Mouse (Mus musculus) heart, embryonic 16.5 days (tissue): ENCODE results near the gene Lrrc8d. TPM values are rescaled to one million over a fixed set of nuclear protein-coding genes. Genes with fewer than 3 reads are reported as not detected.
A peak's percentile ranks its signal among the peaks of the same experiment; 100 is the strongest.

Experiments
- ATAC-seq: fragments of 200-750 bp; cut with Nextera tagmentation; replicated peaks from 2 replicates; pipeline ENCODE4 v1.8.0; 2017; ENCODE audit warnings: moderate number of reproducible peaks; ENCODE audit not compliant: insufficient read depth, low FRiP score; ENCODE audit errors: extremely low read depth
- H3K27ac ChIP-seq: fragments of 300-500 bp; sonication (generic); 2 replicates; pipeline ENCODE4 v1.5.1; 2014; ENCODE audit warnings: mild to moderate bottlenecking, low read length, control low read depth, moderate library complexity
- H3K27me3 ChIP-seq: fragments of 300-500 bp; sonication (generic); 2 replicates; pipeline ENCODE4 v1.6.1; 2014; ENCODE audit warnings: low read length, mixed read lengths; ENCODE audit not compliant: control insufficient read depth, insufficient read depth
- H3K36me3 ChIP-seq: fragments of 300-500 bp; sonication (generic); 2 replicates; pipeline ENCODE4 v1.6.1; 2014; ENCODE audit not compliant: control insufficient read depth, insufficient read depth
- H3K4me1 ChIP-seq: fragments of 300-500 bp; sonication (generic); 2 replicates; pipeline ENCODE4 v1.6.1; 2014; ENCODE audit warnings: low read length, mixed read lengths; ENCODE audit not compliant: control insufficient read depth, insufficient read depth
- H3K4me2 ChIP-seq: fragments of 300-500 bp; sonication (generic); 2 replicates; pipeline ENCODE4 v1.6.1; 2014; ENCODE audit warnings: low read depth, mild to moderate bottlenecking, control low read depth, low read length
- H3K4me3 ChIP-seq: fragments of 300-500 bp; sonication (generic); 2 replicates; pipeline ENCODE4 v1.5.1; 2014; ENCODE audit warnings: mild to moderate bottlenecking, control low read depth, low read length
- H3K9ac ChIP-seq: fragments of 300-500 bp; sonication (generic); 2 replicates; pipeline ENCODE4 v1.6.1; 2014; ENCODE audit warnings: low read length, control low read depth
- H3K9me3 ChIP-seq: fragments of 300-500 bp; sonication (generic); replicated peaks from 2 replicates; pipeline ENCODE4 v1.6.1; 2016; ENCODE audit warnings: low read length; ENCODE audit not compliant: control insufficient read depth
- WGBS: fragments of 180-500 bp; shearing (Covaris S2); extraction: QIAGEN DNeasy Blood & Tissue Kit; methylation state at CpG from one replicate; pipeline ENCODE4 v1.1.7; 2014; 5-methylcytosine and 5-hydroxymethylcytosine counted together
- polyA plus RNA-seq: library from polyadenylated mRNA; unstranded; fragments of >200 nt; fragmentation: Nextera tagmentation; extraction: Ambion mirVana; gene quantifications from 2 replicates; pipeline ENCODE4 v1.2.1, GENCODE M21; 2015

Gene Lrrc8d
- polyA plus RNA-seq, result 8.3 and 9.6 TPM in 2 replicates

- Histone ChIP-seq H3K9me3 (no peaks in the 10 kb centered on the region), H3K36me3 (no peaks in the 10 kb centered on the region), H3K9ac (peak within 1 kb of the TSS; percentile 94), H3K27ac (peak within 1 kb of the TSS; percentile 87), H3K27me3 (no peaks in the 10 kb centered on the region), H3K4me1 (peaks cover 17% of the 10 kb centered on the region), H3K4me2 (peak within 1 kb of the TSS; percentile 93), H3K4me3 (peak within 1 kb of the TSS; percentile 89)
- 2% methylated on average over 59 of the region's 60 CpGs for WGBS
- ATAC-seq, result peak; percentile 88
These were observed at the start of gene Lrrc8d for GRCm38 (mm10) chr5:105699141-105700069. Lrrc8d (plus strand) TSS chr5:105699969.

GRCm38 (mm10) chr5:105650728-105651479 is 48.9 kb upstream of the Lrrc8d start:
- no peak for ATAC-seq
- Histone ChIP-seq H3K27ac (0 out of 2 replicates have a peak overlapping the region, but pooled peaks have one; percentile 30), H3K4me3 (peak overlapping the region; percentile 16; the same call in 1 of the 2 replicates), H3K9me3 (no peaks in the 10 kb centered on the region), H3K4me2 (peak overlapping the region; percentile 35), H3K9ac (no peak overlapping the region), H3K4me1 (peaks cover 9% of the 10 kb centered on the region), H3K36me3 (no peaks in the 10 kb centered on the region), H3K27me3 (no peaks in the 10 kb centered on the region)
- WGBS, result 76% methylated on average over 8 of the region's 8 CpGs

DNA sequence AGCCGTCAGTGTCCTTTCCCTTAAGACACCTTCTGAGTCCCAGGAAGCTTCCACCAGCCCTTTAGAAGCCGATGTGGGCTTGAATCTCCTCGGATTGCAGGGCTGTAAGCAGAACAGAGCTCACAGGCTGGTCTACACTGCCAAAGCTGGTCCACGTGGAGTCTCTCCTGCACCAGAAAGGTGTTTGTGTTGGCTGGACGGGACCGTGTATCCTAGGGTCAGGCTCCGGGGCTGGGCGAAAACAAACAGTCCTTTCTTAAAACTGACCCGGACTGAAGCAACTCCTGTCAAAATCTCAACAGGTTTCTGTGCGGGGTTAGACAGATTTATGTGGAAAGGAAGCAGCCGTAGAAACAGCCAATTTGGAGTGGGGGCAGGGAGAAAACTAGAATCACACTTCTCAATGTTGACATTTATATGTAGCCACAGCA is 48.2 kb upstream of the Lrrc8d start:
- no peaks in the 10 kb centered on the region for H3K9me3 ChIP-seq
- H3K4me2 ChIP-seq, result peak overlapping the region; percentile 35
- peaks cover 9% of the 10 kb centered on the region for H3K4me1 ChIP-seq
- H3K27ac ChIP-seq, result peak overlapping the region; percentile 30; the same call in 1 of the 2 replicates
- peak overlapping the region; percentile 16 for H3K4me3 ChIP-seq
- H3K9ac ChIP-seq, result no peak overlapping the region
- no peaks in the 10 kb centered on the region for H3K27me3 ChIP-seq
- no peak for ATAC-seq
- H3K36me3 ChIP-seq, result no peaks in the 10 kb centered on the region
- WGBS, result 43% methylated on average over 11 of the region's 11 CpGs

DNA sequence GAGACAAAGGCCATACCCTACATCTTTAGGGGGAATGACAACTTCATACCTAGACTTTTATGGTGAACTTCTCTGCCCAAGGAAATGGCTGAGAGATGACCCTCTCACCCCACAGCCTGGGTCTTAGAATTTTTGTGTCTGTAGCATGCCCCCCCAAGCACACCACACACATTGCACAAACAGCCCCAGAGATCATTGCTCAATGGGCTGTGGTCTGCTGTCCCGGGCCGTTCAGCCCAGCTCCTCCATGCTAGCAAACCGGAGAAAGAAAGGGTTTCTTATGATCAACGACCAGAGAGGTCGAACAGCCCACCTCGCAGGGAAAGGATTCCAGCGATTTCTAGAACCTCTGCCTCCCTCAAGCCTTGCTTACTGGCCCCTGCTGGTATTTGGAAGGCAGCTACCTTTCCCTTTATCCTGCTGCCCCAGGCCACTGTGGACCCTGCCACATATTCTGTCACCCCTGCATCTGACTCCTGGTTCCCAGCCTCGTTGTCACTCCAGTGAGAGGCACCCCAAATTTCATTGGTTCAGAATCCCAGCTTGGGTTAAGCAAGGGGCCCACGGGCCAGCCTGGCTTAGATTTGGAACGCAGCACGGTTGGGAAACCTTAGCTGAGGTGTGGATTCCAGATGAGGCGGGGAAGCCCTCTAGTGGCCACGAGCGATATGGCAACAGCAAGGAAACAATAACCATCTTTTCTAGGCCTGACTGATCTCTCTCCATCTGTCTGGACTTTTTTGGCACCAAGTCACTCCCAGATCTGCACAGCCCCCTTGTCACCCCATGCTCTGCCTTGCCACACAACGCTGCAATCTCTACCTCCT is 45.3 kb upstream of the Lrrc8d start:
- peak overlapping the region; percentile 59 for H3K9ac ChIP-seq
- H3K4me2 ChIP-seq, result peak overlapping the region; percentile 42
- H3K27me3 ChIP-seq, result no peaks in the 10 kb centered on the region
- H3K9me3 ChIP-seq, result no peaks in the 10 kb centered on the region
- H3K36me3 ChIP-seq, result no peaks in the 10 kb centered on the region
- no peak overlapping the region for H3K4me3 ChIP-seq
- H3K4me1 ChIP-seq, result peaks cover 4% of the 10 kb centered on the region; the same call in 1 of the 2 replicates
- H3K27ac ChIP-seq, result no peak overlapping the region
- WGBS, result 23% methylated on average over 15 of the region's 15 CpGs
- peak; percentile 33; the same call in 1 of the 2 replicates for ATAC-seq

DNA sequence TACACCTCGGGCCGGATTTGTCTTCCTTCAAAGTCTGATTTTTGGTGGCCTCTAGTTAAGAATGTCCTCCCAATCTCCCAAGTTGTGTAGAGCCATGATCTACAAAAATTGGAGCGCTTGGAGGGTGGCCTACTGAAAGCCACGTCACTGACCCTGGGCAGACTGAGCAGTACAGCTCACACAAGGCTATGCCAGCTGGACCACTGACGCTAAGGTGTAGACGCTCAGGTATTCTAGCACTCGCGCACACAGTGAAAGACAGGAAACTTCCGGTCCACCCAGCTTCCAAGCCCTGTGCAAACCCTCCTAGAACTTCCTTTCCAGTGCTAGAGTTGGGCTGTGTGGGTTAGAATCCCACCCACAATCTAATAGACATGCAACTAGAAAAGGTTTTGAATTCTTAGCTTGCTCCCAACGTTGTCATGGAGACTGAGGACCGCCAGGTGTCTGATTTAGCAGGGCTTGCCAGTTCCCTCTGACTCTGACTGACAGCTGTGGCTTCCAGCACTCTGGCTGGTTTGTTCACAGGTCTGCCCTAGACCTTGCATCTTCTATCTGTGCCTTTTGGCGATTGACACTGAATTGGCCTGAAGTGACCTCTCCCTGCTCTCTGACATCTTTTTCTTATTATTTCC is 44.6 kb upstream of the Lrrc8d start:
- H3K4me3 ChIP-seq, result no peak overlapping the region
- H3K9ac ChIP-seq, result no peak overlapping the region
- H3K27ac ChIP-seq, result no peak overlapping the region
- H3K9me3 ChIP-seq, result no peaks in the 10 kb centered on the region
- 0 out of 2 replicates have a peak, but pooled peaks cover 2% of the 10 kb centered on the region for H3K4me1 ChIP-seq
- no peak for ATAC-seq
- WGBS, result 68% methylated on average over 12 of the region's 12 CpGs
- H3K27me3 ChIP-seq, result no peaks in the 10 kb centered on the region
- H3K4me2 ChIP-seq, result no peak overlapping the region
- H3K36me3 ChIP-seq, result no peaks in the 10 kb centered on the region

DNA sequence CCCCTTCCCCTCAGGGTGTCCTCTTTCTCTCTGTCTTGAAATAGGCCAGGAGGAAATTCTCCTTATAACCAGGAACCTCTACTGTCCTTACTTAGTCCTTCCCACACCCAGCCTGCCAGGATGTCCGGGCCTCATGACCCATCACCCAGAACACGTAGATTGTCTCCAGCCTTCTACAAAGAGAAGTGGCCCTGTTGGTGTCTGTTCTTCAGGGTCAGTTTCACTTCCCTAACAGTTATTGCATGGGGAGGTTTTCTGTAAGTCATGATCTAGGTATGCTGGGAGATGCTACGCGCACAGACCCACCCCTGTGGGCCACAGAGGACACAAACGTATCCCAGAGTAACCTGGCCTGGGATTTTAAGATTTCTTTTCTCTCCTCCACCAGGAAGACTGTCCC is 37.9 kb upstream of the Lrrc8d start:
- no peak overlapping the region for H3K27ac ChIP-seq
- H3K4me2 ChIP-seq, result no peak overlapping the region
- WGBS, result 83% methylated on average over 5 of the region's 5 CpGs
- no peak overlapping the region for H3K9ac ChIP-seq
- no peak overlapping the region for H3K4me3 ChIP-seq
- no peaks in the 10 kb centered on the region for H3K4me1 ChIP-seq
- no peaks in the 10 kb centered on the region for H3K9me3 ChIP-seq
- no peak for ATAC-seq
- no peaks in the 10 kb centered on the region for H3K27me3 ChIP-seq
- no peaks in the 10 kb centered on the region for H3K36me3 ChIP-seq

GRCm38 (mm10) chr5:105666930-105667329 is 32.8 kb upstream of the Lrrc8d start:
- 81% methylated on average over 5 of the region's 5 CpGs for WGBS
- H3K27me3 ChIP-seq, result no peaks in the 10 kb centered on the region
- H3K9me3 ChIP-seq, result no peaks in the 10 kb centered on the region
- H3K36me3 ChIP-seq, result no peaks in the 10 kb centered on the region
- no peak overlapping the region for H3K9ac ChIP-seq
- no peak overlapping the region for H3K4me2 ChIP-seq
- no peak for ATAC-seq
- no peaks in the 10 kb centered on the region for H3K4me1 ChIP-seq
- no peak overlapping the region for H3K4me3 ChIP-seq
- no peak overlapping the region for H3K27ac ChIP-seq

DNA sequence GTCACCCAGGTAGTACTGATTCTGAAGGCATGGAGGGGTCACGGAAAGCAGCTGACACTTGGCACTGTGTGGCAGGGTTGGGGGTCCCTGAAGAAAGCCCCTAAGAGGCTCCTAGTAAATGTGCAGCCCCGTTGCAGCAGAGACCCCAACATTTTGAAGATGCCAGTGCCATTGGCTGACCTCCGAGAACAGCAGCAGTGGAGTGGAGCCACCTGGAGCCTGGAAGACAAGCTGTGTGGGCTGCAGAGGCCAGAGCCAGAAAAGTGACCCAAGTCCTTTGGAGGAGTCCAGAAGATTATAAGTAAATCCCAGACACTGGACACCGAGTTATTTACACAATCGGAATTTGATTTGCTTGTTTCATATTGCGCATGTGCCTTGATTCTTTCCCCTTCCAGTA is 32.4 kb upstream of the Lrrc8d start:
- Histone ChIP-seq H3K27ac (no peak overlapping the region), H3K36me3 (no peaks in the 10 kb centered on the region), H3K27me3 (no peaks in the 10 kb centered on the region), H3K9ac (no peak overlapping the region), H3K4me2 (no peak overlapping the region), H3K9me3 (no peaks in the 10 kb centered on the region), H3K4me1 (no peaks in the 10 kb centered on the region), H3K4me3 (no peak overlapping the region)
- 81% methylated on average over 6 of the region's 6 CpGs for WGBS
- ATAC-seq, result no peak
